Mouse (Mus musculus): ENCODE results near the gene Tll2. TPM values are rescaled to one million over a fixed set of nuclear protein-coding genes. Genes with fewer than 3 reads are reported as not detected.

Gene Tll2
- not detected in 2 replicates for polyA plus RNA-seq (2011; ENCODE audit: insufficient read length, low read depth, missing spikeins)

DNA sequence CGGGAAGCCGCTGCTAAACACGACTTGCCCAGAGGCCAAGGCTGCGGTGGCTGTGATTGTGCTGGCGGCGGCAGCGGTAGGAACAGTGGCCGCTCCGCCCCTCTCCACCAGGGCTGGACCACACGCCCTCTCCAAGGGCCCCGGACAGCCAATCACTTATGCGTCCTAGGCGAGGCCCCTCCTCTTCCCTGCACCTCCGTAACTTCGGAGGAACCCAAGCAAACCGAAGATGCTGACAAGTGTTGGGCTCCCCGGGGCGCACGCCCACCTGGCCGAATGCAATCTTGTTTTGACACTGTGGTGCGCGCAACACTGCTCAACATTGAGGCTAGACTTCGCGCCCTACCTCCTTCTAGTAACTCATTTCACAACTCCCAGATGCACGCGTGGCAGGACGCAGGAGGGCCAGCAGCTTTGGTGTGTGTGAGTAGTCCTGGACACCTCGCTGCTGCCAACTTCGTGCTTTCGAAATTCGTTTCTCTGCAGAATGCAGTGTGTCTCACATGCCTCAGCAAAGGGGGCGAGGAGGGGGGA lies at the start of gene Tll2:
Gene Tll2 (minus strand): TSS at position 25 of the 534 bp plus-strand sequence.
- Histone ChIP-seq H3K27ac (ENCODE audit: insufficient read depth, low read length) (no peak within 1 kb of the TSS), H3K4me3 (ENCODE audit: insufficient read depth, low read length) (peak within 1 kb of the TSS; percentile 5), H3K4me1 (ENCODE audit: control insufficient read depth, insufficient read depth, low read length) (no peaks in the 10 kb centered on the region; the same call in 1 of the 2 replicates)
- TF ChIP-seq POLR2A (IDR thresholded peaks at IDR 0.05; ENCODE audit: low read depth, low read length), result no peak
- TF ChIP-seq CTCF (IDR thresholded peaks at IDR 0.05; ENCODE audit: borderline replicate concordance, insufficient read depth, low read length), result no peak

DNA sequence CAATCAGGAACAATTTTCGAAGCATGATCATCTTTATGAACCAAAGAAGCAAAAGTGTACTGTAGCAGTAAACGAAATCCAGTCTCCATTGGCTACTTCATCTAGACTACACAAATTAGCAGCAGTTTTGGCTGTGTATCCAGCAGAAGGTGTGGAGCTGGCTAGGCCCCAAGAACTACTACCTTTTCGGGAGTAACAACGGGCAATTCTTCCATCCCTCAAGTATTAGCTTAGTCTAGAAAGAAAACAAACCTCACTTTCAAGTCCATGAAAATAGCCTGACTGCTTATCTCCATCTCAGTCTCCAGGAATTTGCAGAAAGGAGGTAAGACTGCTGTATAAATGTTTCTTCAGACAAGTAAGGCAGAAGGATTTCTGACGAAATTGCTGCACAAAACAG lies 47.9 kb upstream of the Tll2 start:
- peaks cover 9% of the 10 kb centered on the region for H3K4me1 ChIP-seq (ENCODE audit: control insufficient read depth, insufficient read depth, low read length)
- H3K4me3 ChIP-seq (ENCODE audit: insufficient read depth, low read length), result no peak overlapping the region
- TF ChIP-seq CTCF (IDR thresholded peaks at IDR 0.05; ENCODE audit: borderline replicate concordance, insufficient read depth, low read length) (no peak), POLR2A (IDR thresholded peaks at IDR 0.05; ENCODE audit: low read depth, low read length) (no peak)
- no peak overlapping the region for H3K27ac ChIP-seq (ENCODE audit: insufficient read depth, low read length)

DNA sequence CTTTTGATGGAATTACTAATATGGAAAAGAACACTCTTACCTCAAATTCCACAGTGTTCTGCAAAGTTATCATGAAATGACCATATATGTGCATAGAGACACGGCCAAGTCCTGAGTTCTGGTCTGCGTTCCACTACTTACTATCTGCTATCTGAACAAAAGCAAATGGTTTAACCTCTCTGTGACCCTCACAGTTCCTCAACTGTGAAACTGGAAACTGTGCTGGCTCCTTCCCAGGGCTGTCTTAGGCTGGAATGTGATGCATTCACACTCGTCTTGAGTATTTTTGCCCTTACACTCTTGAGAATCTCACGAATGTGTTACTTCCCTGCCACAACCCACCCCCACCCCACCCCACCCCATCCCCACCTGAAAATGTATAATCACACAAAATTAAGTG lies 42.3 kb upstream of the Tll2 start:
- peak overlapping the region; percentile 93 for H3K27ac ChIP-seq (ENCODE audit: insufficient read depth, low read length)
- no peak overlapping the region for H3K4me3 ChIP-seq (ENCODE audit: insufficient read depth, low read length)
- no peak for TF ChIP-seq POLR2A (IDR thresholded peaks at IDR 0.05; ENCODE audit: low read depth, low read length)
- no peak for TF ChIP-seq CTCF (IDR thresholded peaks at IDR 0.05; ENCODE audit: borderline replicate concordance, insufficient read depth, low read length)
- H3K4me1 ChIP-seq (ENCODE audit: control insufficient read depth, insufficient read depth, low read length), result peaks cover 16% of the 10 kb centered on the region

DNA sequence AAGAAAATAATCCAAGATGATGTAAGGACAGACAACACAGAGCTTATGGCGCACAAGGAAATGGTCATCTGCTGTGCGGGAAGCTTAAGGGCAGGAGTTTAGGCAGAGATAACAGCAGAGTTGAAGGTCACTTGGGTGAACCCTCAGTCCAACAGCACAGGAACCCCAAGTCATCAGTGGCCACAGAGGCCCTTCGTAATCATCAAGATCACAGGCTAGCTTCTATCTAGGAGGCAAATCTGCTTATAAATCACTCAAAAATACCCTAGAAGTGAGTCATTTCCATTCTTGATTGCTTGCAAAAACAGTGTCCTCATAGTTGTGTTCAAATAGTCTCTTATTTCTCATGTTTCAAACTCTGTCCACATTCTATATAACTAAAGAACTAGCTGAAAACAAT lies 41.6 kb upstream of the Tll2 start:
- H3K4me1 ChIP-seq (ENCODE audit: control insufficient read depth, insufficient read depth, low read length), result peaks cover 16% of the 10 kb centered on the region
- TF ChIP-seq CTCF (IDR thresholded peaks at IDR 0.05; ENCODE audit: borderline replicate concordance, insufficient read depth, low read length) (no peak), POLR2A (IDR thresholded peaks at IDR 0.05; ENCODE audit: low read depth, low read length) (no peak)
- H3K27ac ChIP-seq (ENCODE audit: insufficient read depth, low read length), result peak overlapping the region; percentile 93; the same call in 1 of the 2 replicates
- no peak overlapping the region for H3K4me3 ChIP-seq (ENCODE audit: insufficient read depth, low read length)

DNA sequence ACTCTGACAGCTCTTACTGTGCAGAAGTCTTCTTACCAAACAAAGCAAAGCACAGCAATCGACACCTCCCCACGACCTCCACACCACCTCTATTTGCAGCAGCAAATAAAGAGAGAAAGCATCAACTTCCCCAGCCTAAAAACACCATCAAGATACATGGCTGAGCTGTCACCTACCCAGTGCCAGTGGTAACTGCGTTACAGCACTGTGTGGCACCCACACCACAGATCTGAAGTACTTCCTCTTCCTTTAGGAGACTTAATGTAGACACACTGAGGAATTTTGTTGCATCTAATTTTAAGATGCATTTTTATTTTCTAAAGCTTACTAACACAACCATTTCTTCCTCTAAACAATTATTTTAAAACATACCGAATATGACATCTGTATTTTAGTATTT lies 39.6 kb upstream of the Tll2 start:
- Histone ChIP-seq H3K4me1 (ENCODE audit: control insufficient read depth, insufficient read depth, low read length) (peaks cover 12% of the 10 kb centered on the region), H3K4me3 (ENCODE audit: insufficient read depth, low read length) (no peak overlapping the region), H3K27ac (ENCODE audit: insufficient read depth, low read length) (no peak overlapping the region)
- TF ChIP-seq CTCF (IDR thresholded peaks at IDR 0.05; ENCODE audit: borderline replicate concordance, insufficient read depth, low read length), result no peak
- TF ChIP-seq POLR2A (IDR thresholded peaks at IDR 0.05; ENCODE audit: low read depth, low read length), result no peak

DNA sequence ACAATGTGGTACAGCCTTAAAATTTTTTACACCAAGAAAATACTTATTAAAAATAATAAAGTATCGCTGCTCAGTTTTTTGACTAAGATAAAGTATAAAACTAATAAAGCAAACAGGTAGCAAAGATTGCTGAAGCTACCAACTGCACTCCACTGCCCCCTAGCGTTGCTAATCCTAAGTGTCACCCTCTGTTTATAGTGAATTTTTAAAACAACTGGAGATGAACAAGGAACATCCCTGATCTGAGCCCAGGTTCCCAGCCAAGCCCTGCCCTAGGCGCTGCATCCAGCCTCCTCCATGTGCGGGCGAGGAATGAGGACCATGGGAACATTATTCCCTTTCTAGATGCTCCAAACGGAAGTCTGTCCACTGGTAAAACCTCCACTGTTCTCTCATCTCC lies 37.9 kb upstream of the Tll2 start:
- no peak for TF ChIP-seq CTCF (IDR thresholded peaks at IDR 0.05; ENCODE audit: borderline replicate concordance, insufficient read depth, low read length)
- H3K27ac ChIP-seq (ENCODE audit: insufficient read depth, low read length), result no peak overlapping the region
- no peak overlapping the region for H3K4me3 ChIP-seq (ENCODE audit: insufficient read depth, low read length)
- peaks cover 10% of the 10 kb centered on the region for H3K4me1 ChIP-seq (ENCODE audit: control insufficient read depth, insufficient read depth, low read length)

DNA sequence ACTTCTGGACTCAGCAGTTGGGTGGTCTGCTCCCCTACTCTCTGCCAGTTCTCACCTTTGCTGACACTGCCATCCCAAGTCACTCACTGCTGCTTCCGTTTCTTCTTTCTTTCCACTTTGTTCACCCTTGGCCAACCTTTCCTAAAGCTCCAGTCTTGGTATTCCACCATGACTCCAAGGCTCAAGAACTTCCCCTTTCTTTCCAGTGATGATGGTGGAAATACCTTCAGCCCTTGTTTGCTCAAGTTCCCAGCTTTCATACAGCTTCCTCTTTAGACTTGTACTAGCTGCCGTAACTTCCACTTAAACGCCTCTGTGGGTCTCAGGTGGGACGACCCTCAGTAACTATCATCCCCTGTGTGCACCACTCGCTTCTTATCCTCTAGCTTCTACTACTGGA lies 35.4 kb upstream of the Tll2 start:
- Histone ChIP-seq H3K27ac (ENCODE audit: insufficient read depth, low read length) (no peak overlapping the region), H3K4me1 (ENCODE audit: control insufficient read depth, insufficient read depth, low read length) (no peaks in the 10 kb centered on the region), H3K4me3 (ENCODE audit: insufficient read depth, low read length) (no peak overlapping the region)
- no peak for TF ChIP-seq CTCF (IDR thresholded peaks at IDR 0.05; ENCODE audit: borderline replicate concordance, insufficient read depth, low read length)
- TF ChIP-seq POLR2A (IDR thresholded peaks at IDR 0.05; ENCODE audit: low read depth, low read length), result no peak

DNA sequence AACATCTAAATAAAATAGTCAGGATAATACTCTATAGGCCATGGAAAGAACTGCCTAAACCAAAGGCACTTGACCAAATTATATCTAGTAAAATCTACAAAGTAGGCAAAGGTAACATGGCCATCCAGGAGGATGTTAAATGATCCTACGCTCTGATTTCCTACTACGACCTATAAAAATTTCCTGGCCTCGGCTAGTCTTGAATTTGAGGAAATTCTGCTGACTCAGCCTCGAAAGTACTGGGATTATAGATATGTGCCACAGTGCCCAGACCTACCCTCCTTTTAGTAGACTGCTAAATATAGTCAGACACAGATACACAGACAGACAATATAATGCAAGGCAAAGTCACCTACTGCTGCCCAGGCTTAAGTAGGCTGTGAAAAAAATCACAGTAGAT lies 27.1 kb upstream of the Tll2 start:
- no peak overlapping the region for H3K4me3 ChIP-seq (ENCODE audit: insufficient read depth, low read length)
- TF ChIP-seq POLR2A (IDR thresholded peaks at IDR 0.05; ENCODE audit: low read depth, low read length) (no peak), CTCF (IDR thresholded peaks at IDR 0.05; ENCODE audit: borderline replicate concordance, insufficient read depth, low read length) (no peak)
- H3K4me1 ChIP-seq (ENCODE audit: control insufficient read depth, insufficient read depth, low read length), result no peaks in the 10 kb centered on the region
- H3K27ac ChIP-seq (ENCODE audit: insufficient read depth, low read length), result no peak overlapping the region

DNA sequence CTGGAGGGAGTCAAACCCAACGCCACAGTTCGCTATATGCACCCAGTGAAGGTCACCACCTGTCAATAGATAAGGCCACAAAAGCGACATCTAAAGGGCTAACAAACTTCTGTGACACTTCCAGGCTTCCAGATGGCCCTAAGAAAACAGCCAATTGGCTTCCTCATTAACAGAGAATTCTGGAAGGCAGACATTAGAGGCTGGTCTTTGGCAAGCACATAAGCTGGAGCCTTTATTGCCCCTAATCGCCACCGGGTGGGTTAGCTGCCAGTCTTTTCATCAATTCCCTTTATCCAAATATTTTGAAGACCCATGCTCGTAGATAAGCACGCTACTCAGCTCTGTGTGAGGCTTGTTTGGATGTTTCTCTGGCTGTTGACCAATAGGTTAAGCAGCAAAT lies 1.7 kb upstream of the Tll2 start:
- TF ChIP-seq CTCF (IDR thresholded peaks at IDR 0.05; ENCODE audit: borderline replicate concordance, insufficient read depth, low read length), result no peak
- TF ChIP-seq POLR2A (IDR thresholded peaks at IDR 0.05; ENCODE audit: low read depth, low read length), result no peak
- Histone ChIP-seq H3K27ac (ENCODE audit: insufficient read depth, low read length) (no peak overlapping the region), H3K4me3 (ENCODE audit: insufficient read depth, low read length) (no peak overlapping the region), H3K4me1 (ENCODE audit: control insufficient read depth, insufficient read depth, low read length) (no peaks in the 10 kb centered on the region; the same call in 1 of the 2 replicates)

DNA sequence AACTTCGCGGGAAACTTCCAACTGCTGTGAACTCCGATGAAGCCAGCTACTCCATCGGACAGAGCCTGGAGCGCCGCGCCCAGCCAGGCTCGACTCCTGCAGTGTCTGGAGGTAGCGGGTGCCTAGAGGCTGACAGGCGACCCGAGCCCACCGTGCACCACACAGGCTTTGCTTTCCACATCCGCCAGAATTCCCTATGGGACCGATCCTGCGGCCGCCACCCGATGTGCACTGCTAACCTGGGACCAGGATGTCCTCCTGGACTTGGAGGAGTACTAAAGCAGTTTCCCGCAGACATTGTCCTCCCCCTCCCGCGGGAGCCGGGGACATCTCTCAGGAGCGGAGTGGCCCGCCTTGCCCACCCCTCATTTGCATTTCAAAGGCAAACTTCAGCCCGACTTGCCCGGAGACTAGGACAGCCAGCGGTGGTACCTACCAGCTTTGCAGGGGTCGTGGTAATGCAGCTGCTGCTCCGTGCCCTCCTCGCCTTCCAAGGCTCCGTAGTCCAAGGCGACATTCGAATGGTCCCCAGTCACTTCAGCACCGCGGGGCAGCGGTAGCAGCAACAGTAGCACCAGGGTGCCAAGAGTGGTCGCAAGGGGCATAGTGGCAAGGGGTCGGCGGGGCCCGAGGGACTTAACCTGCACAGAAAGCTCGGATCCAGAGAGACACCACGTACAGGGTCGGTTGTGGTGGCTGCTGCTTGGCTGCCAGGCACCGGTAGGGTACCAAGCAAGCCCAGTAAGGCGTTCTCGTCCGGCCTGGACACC lies 409 bp downstream of the Tll2 start:
- H3K4me1 ChIP-seq (ENCODE audit: control insufficient read depth, insufficient read depth, low read length), result no peaks in the 10 kb centered on the region; the same call in 1 of the 2 replicates
- TF ChIP-seq POLR2A (IDR thresholded peaks at IDR 0.05; ENCODE audit: low read depth, low read length) (no peak), CTCF (IDR thresholded peaks at IDR 0.05; ENCODE audit: borderline replicate concordance, insufficient read depth, low read length) (no peak)
- H3K27ac ChIP-seq (ENCODE audit: insufficient read depth, low read length), result no peak overlapping the region
- peak overlapping the region; percentile 0; the same call in 1 of the 2 replicates for H3K4me3 ChIP-seq (ENCODE audit: insufficient read depth, low read length)
